Mouse (Mus musculus) bone marrow, adult 2 months (tissue): ENCODE measurements around the gene Chil1. TPM values are rescaled to one million over a fixed set of nuclear protein-coding genes. Genes with fewer than 3 reads are reported as not detected.

Experiments
- H3K27ac ChIP-seq: fragments of 200-500 bp; 2 replicates; pipeline ENCODE4 v1.5.1; 2012; ENCODE audit warnings: low read depth, mild to moderate bottlenecking, control low read depth, inconsistent platforms, low read length; ENCODE audit not compliant: control insufficient read depth, poor library complexity, insufficient read depth
- H3K4me1 ChIP-seq: fragments of 200-500 bp; 2 replicates; pipeline ENCODE4 v1.6.1; 2011; ENCODE audit warnings: low read length; ENCODE audit not compliant: control insufficient read depth, insufficient read depth
- H3K4me3 ChIP-seq: fragments of 200-500 bp; replicated peaks from 2 replicates; pipeline ENCODE3; 2011; ENCODE audit warnings: mild to moderate bottlenecking, low read depth, low read length, control low read depth; ENCODE audit not compliant: control insufficient read depth
- CTCF ChIP-seq: fragments of 200-500 bp; IDR thresholded peaks from 2 replicates; pipeline ENCODE4 v1.5.1; 2011; ENCODE audit warnings: low read length, control low read depth; ENCODE audit not compliant: control insufficient read depth, insufficient read depth
- POLR2A ChIP-seq: fragments of 200-500 bp; IDR thresholded peaks from 2 replicates; pipeline ENCODE4 v1.6.1; 2011; ENCODE audit warnings: low read depth, mild to moderate bottlenecking, control low read depth, low read length, borderline replicate concordance; ENCODE audit not compliant: control insufficient read depth
- WGBS: fragments of 180-500 bp; shearing (Covaris S2); methylation state at CpG from one replicate; pipeline ENCODE4 v1.1.7; 2018; 5-methylcytosine and 5-hydroxymethylcytosine counted together
- polyA plus RNA-seq: library from polyadenylated mRNA; stranded (reverse); fragments of >200 nt; gene quantifications from 2 replicates; pipeline ENCODE4 v1.2.4, GENCODE M21; 2011; ENCODE audit warnings: low replicate concordance; ENCODE audit not compliant: missing spikeins, insufficient read depth, insufficient read length

The Chil1 gene
- polyA plus RNA-seq, 1 experiment: 135 TPM

DNA sequence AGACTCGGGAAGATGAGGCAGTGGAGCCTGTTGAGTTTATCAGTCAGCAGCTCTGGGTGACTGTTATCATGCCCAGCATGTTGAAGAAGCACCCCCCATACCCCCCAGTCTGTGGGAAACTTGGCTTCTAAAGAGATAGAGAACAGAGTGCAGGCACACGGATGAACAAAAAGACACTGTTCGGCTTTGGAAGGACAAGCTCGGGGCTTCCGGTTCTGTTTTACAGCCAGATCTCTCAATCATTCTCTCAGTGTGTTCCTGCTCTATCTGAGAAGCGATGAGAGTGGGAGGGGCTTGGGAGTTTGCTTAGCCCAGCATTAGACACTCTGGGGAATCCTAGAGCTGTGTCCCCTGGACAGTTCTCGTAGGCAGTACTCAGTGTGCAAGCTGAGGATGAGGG is 31.4 kb downstream of the Chil1 start:
- Histone ChIP-seq H3K4me1 (no peaks in the 10 kb centered on the region), H3K4me3 (no peak overlapping the region), H3K27ac (no peak overlapping the region)
- WGBS: 59% methylated on average over 7 of the region's 7 CpGs
- no peak for TF ChIP-seq CTCF
- no peak for TF ChIP-seq POLR2A

DNA sequence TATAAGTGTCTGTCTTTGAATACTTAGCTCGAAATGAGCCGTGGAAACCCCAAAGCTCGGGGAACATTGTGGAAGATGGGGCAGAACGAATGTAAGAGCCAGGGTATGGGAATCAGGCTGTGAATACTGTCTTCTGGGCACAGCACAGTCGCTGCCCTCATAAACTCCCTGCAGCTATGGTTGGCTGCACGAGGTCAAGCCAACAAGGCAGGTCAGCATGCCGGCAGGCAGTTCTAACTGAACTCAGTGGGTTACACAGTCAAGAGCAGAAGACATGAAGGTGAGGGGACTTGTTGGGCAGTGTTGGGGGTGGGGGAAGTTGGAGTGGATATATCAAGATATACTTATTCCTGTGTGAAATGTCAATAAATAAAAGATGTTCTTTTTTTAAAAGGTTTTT is 33.1 kb downstream of the Chil1 start:
- 70% methylated on average over 7 of the region's 7 CpGs for WGBS

DNA sequence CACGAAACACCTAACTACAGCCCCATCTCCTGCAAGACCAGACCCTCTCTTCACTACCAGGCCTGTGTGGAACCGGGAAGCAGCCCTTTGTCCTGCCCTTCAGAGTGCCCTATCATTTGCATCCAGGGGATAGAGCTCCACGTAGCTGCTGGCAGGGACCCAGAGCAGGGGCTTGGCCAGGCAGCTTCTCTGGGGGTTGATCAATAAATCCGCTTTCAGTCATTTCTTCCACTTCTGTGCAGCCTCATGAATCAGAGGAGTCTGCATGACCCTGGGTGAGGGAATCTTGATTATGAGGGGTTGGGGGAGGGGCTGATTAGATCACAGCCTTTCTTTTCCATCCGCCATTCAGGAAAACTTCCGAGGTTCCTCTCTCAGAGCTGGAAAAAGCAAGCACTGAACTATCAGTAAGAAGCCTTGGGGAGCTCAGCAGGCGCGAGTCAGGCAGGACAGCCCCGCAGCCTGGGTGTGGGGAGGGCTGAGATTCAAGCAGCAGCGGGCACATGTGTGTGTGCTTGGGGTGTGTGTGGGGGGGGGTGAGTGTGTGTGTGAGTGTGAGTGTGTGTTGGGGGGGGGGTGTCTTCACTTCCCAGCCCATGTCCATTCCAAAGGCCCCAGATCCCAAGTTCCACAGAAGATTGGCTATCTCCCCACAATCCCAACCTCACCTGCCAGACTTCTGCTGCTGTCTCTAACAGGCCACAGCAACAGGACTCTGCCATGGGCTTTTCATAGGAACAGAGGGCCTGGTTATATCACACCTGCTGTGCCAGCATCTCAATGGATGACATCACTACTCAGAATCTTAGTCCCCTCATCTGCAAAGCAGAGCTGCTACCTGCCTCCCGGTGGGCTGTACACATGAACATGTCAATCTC is 34.0 kb downstream of the Chil1 start:
- 75% methylated on average over 11 of the region's 11 CpGs for WGBS
- TF ChIP-seq CTCF: no peak
- TF ChIP-seq POLR2A: no peak
- Histone ChIP-seq H3K4me3 (no peak overlapping the region), H3K27ac (no peak overlapping the region), H3K4me1 (no peaks in the 10 kb centered on the region)

More for the DNA sequence above, 33.1 kb downstream of the Chil1 start:
- Histone ChIP-seq H3K4me1 (no peaks in the 10 kb centered on the region), H3K27ac (no peak overlapping the region), H3K4me3 (no peak overlapping the region)
- TF ChIP-seq CTCF (no peak), POLR2A (no peak)

DNA sequence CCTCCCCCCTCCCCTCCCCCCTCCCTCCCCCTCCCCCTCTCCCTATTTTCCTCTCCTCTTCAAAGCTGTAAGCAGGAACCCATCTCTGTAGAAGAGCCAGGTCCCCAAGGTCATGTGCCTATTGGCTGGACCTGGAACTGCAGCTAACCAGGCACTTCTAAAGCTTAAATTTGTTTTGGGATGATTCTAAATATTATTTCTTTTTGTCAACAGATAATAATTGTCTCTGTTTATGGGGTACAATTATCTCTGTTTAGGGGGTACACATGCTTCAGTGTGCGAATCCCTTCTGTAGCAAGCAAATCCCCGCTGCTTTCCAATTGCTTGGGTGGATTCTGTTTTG is 34.6 kb downstream of the Chil1 start:
- TF ChIP-seq CTCF (no peak), POLR2A (no peak)
- H3K27ac ChIP-seq: no peak overlapping the region
- 77% methylated on average over 2 of the region's 2 CpGs for WGBS
- H3K4me1 ChIP-seq: no peaks in the 10 kb centered on the region
- H3K4me3 ChIP-seq: no peak overlapping the region

DNA sequence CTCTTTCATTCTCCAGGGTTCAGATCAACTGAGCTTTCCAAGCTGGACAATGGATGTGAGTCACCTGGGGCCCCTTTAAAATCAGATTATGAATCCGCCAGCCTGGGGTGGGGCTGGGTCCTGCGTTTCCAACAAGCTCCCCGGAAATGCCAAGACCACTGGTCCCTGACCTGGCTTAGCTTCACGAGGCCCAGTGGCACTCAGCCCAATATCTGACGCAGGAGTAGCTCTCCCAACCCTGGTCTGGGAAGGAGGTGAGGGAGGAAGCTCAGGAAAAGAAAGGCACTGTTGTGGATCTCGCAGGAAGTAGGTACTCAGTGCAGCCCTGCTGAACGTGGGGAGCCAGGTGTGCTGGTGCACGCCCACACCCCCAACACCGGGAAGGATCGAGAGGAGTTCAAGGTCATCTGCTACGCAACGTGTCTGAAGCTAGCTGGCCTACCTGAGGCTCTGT is 35.1 kb downstream of the Chil1 start:
- 67% methylated on average over 12 of the region's 12 CpGs for WGBS

DNA sequence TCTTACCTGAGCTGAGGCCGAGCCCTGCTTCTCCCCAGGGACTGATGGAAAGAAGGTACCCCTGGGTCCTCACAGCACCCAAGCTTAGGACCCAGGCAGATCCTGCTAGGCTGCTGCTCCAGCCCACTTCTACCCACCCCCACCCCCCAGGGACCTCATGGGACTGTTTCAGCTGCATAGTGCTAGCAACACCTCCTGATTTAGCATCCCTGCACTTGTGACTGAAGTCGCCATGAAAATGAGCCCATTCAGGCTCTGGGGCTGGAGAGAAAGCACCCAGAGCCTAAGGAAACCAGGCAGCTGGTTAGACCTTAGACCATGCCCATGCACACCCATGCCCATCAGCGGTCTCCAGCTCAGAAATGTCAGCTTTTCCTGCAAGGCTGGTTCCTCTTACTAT is 36.0 kb downstream of the Chil1 start:
- TF ChIP-seq POLR2A (no peak), CTCF (no peak)
- no peak overlapping the region for H3K27ac ChIP-seq
- H3K4me3 ChIP-seq: no peak overlapping the region
- WGBS: 71% methylated on average over 3 of the region's 3 CpGs
- H3K4me1 ChIP-seq: no peaks in the 10 kb centered on the region

More for the DNA sequence above, 35.1 kb downstream of the Chil1 start:
- Histone ChIP-seq H3K4me1 (no peaks in the 10 kb centered on the region), H3K27ac (no peak overlapping the region), H3K4me3 (no peak overlapping the region)
- TF ChIP-seq CTCF (no peak), POLR2A (no peak)

DNA sequence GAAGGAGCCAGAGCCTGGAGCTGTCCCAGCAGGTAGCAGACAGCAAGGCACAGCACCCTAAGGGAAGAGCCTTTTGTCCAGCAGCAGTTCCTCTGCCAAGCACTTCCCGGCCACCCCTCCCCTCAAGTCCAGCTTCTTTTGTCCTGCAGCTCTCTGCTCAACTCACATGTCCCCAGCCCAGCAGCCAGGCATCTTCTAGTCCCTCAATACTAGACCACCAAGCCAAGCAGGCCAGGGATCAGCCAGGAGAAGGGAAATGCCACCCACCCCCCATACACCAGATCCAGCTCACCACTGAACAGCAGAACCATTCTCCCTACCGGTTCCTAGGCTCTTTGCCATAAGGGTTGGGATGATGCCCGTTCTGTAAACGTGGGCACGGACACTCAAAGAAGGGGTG is 37.6 kb downstream of the Chil1 start:
- H3K4me3 ChIP-seq: no peak overlapping the region
- no peaks in the 10 kb centered on the region for H3K4me1 ChIP-seq
- H3K27ac ChIP-seq: no peak overlapping the region
- TF ChIP-seq POLR2A: no peak
- no peak for TF ChIP-seq CTCF
- WGBS: 85% methylated on average over 5 of the region's 5 CpGs

DNA sequence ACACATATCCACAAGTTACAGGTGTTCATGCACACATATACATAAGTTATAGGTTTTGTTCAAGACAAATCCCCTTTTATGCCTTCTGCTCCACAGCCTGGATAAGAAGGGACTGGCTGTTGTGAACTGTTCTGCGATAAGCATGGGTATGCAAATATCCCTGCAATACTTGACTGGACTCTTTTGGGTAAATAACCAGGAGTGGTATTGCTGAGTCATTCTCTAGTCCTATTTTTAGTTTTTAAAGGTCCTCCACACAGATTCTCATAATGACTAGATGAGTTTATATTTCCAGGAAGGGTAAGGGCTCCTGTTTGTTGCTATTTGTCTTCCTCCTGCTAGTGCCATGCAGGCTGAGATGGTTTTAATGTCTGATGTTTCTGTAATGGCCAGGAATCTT is 39.2 kb downstream of the Chil1 start:
- WGBS: 12% methylated on average over 1 of the region's 1 CpGs
- no peak for TF ChIP-seq CTCF

More for the DNA sequence above, 39.2 kb downstream of the Chil1 start:
- H3K4me3 ChIP-seq: no peak overlapping the region
- H3K4me1 ChIP-seq: no peaks in the 10 kb centered on the region
- no peak overlapping the region for H3K27ac ChIP-seq
